ENCODE assay signal across 22 mouse cellular contexts in the genomic region with DNA sequence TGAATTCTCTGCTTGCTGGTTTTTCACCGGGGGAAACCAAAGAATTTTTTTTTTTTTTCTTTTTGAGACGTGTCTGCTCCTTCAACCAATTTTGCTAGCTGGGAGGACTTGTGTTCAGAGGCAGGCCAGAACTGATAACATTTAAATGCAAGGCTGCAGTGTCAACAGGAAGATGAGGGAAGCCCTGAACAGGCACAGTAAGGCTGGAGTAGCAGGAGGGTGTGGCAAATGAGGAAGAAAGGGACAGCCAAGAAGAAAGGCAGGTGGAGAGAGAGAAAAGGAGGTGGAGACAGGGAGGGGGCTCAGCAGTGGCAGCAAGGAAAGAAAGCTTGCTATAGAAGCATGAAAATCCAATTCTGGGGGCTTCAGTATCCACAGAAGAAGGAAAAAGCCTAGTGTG.
"Had no signal": no experiment of that assay in that cellular context is flagged by ENCODE, and none has a peak within 500 bp of the region (broad histone marks: within the 10 kb centered on the region; RNA-seq: fewer than 3 reads in every experiment).

No protein-coding gene starts in this region.

- H3K4me3 ChIP-seq: heart, adult 2 months; hindbrain, embryonic 10.5 days; hindbrain, embryonic 12.5 days; intestine, embryonic 15.5 days; layer of hippocampus, adult 2 months; left cerebral cortex, adult 2 months; limb, embryonic 10.5 days; limb, embryonic 12.5 days had no signal

- H3K4me2 ChIP-seq: heart, embryonic 11.5 days; hindbrain, embryonic 12.5 days; hindbrain, embryonic 14.5 days; intestine, embryonic 15.5 days; limb, embryonic 12.5 days had no signal

- H3K9ac ChIP-seq: hindbrain, embryonic 12.5 days; hindbrain, embryonic 14.5 days; intestine, embryonic 15.5 days; limb, embryonic 12.5 days had no signal

- ATAC-seq: hindbrain, embryonic 16.5 days; inflammation-experienced regulatory T-cells, adult 6 months; intestine, embryonic 15.5 days; intestine, postnatal 0 days had no signal

- H3K4me1 ChIP-seq: intestine, embryonic 15.5 days had no signal

- H3K27ac ChIP-seq: heart, adult 2 months; hindbrain, embryonic 10.5 days; hindbrain, embryonic 12.5 days; hindbrain, embryonic 14.5 days; intestine, embryonic 15.5 days; layer of hippocampus, adult 2 months; left cerebral cortex, adult 2 months; limb, embryonic 10.5 days; limb, embryonic 12.5 days had no signal

- H3K9me3 ChIP-seq: hindbrain, embryonic 10.5 days; hindbrain, embryonic 12.5 days; intestine, embryonic 15.5 days; limb, embryonic 10.5 days; limb, embryonic 12.5 days had no signal

- DNase-seq: gastrocnemius, postnatal 14 days; gastrocnemius, postnatal 36 days; heart, adult 2 months; heart, postnatal 10 days; heart, postnatal 4 days; kidney, adult 18-20 months; kidney, adult 8-10 months; kidney, postnatal 10 days; kidney, postnatal 25 days; kidney, postnatal 4 days had no signal

- H3K27me3 ChIP-seq: intestine, embryonic 15.5 days had no signal

- H3K36me3 ChIP-seq: hindbrain, embryonic 10.5 days; hindbrain, embryonic 12.5 days; intestine, embryonic 15.5 days; limb, embryonic 10.5 days; limb, embryonic 12.5 days had no signal
